Mouse (Mus musculus): ENCODE results near the gene Lamb1. TPM values are rescaled to one million over a fixed set of nuclear protein-coding genes. Genes with fewer than 3 reads are reported as not detected.

The Lamb1 gene
- total and polyA plus RNA-seq, 3 experiments: under 0.01 TPM; not detected in 2

GRCm38 (mm10) chr12:31289046-31289445 lies 24.0 kb downstream of the Lamb1 start:
- dilution Hi-C loops (cut with MboI; ENCODE audit: extremely low pct_ligation_motif_present, extremely low pct_unique_long_range_greater_than_20kb, low sequenced_read_pairs) (no loop called here), in situ Hi-C loops (cut with MboI; ENCODE audit: low pct_ligation_motif_present, low pct_unique_long_range_greater_than_20kb, low sequenced_read_pairs) (no loop called here)
- no peak overlapping the region for H3K4me2 ChIP-seq (ENCODE audit: insufficient read depth, low read depth, poor library complexity, severe bottlenecking)
- H3K9me3 ChIP-seq (replicated peaks; ENCODE audit: low read length): no peaks in the 10 kb centered on the region
- TF ChIP-seq NELFE (IDR thresholded peaks at IDR 0.05; ENCODE audit: low read depth, low read length) (no peak), ELF1 (IDR thresholded peaks at IDR 0.05; ENCODE audit: low read depth, low read length) (no peak), ETS1 (conservative IDR thresholded peaks at IDR 0.05; ENCODE audit: low read depth, low read length) (no peak), ZKSCAN1 (IDR thresholded peaks at IDR 0.05; ENCODE audit: borderline replicate concordance, low read depth, low read length) (no peak), USF2 (conservative IDR thresholded peaks at IDR 0.05; ENCODE audit: low read depth, low read length) (no peak), USF1 (IDR thresholded peaks at IDR 0.05; ENCODE audit: low read depth, low read length) (no peak), IRF4 (IDR thresholded peaks at IDR 0.05; ENCODE audit: low read depth, low read length) (no peak), EP300 (IDR thresholded peaks at IDR 0.05; ENCODE audit: low read length) (no peak), RCOR1 (conservative IDR thresholded peaks at IDR 0.05; ENCODE audit: low read depth, low read length) (no peak), NRF1 (IDR thresholded peaks at IDR 0.05; ENCODE audit: low read depth, low read length) (no peak), ZMIZ1 (IDR thresholded peaks at IDR 0.05; ENCODE audit: low read depth, low read length) (no peak), BHLHE40 (IDR thresholded peaks at IDR 0.05; ENCODE audit: low read depth, low read length) (no peak), HCFC1 (IDR thresholded peaks at IDR 0.05; ENCODE audit: low read depth, low read length) (no peak), GABPA (IDR thresholded peaks at IDR 0.05; ENCODE audit: insufficient replicate concordance, low read depth, low read length) (no peak), MAZ (IDR thresholded peaks at IDR 0.05; ENCODE audit: low read depth, low read length) (no peak), E2F4 (IDR thresholded peaks at IDR 0.05; ENCODE audit: insufficient replicate concordance, low read depth, low read length) (no peak), SMC3 (IDR thresholded peaks at IDR 0.05; ENCODE audit: low read depth, low read length) (no peak), MAX (IDR thresholded peaks at IDR 0.05; ENCODE audit: low read length) (no peak)
- no peak overlapping the region for H3K27ac ChIP-seq (ENCODE audit: insufficient read depth, low read depth)
- H3K36me3 ChIP-seq (replicated peaks in 1 of 2; ENCODE audit: control insufficient read depth in 1 of 2, insufficient read depth in 1 of 2, low read length in 1 of 2): no peaks in the 10 kb centered on the region
- peaks cover 0 to 3% of the 10 kb centered on the region in 2 experiments; a peak in 1 of 4 replicates for H3K4me1 ChIP-seq (ENCODE audit: control insufficient read depth in 1 of 2, insufficient read depth in 2 of 2)
- DNase-seq (ENCODE audit: extremely low read depth): no peak
- no peaks in the 10 kb centered on the region for H3K79me2 ChIP-seq (replicated peaks; ENCODE audit: control insufficient read depth, extremely low read depth, insufficient read depth, poor library complexity, severe bottlenecking)
- no peak overlapping the region for H3K4me3 ChIP-seq (replicated peaks in 1 of 3; ENCODE audit: low read depth in 2 of 3, low read length in 2 of 3, poor library complexity in 1 of 3)
- H3K27me3 ChIP-seq (replicated peaks): no peaks in the 10 kb centered on the region
- H3K9ac ChIP-seq (ENCODE audit: insufficient read depth, low read depth): no peak overlapping the region

- H3K9me3 ChIP-seq (replicated peaks; ENCODE audit: low read length): no peaks in the 10 kb centered on the region
- H3K79me2 ChIP-seq (replicated peaks; ENCODE audit: control insufficient read depth, extremely low read depth, insufficient read depth, poor library complexity, severe bottlenecking): no peaks in the 10 kb centered on the region
- no peaks in the 10 kb centered on the region for H3K36me3 ChIP-seq (replicated peaks in 1 of 2; ENCODE audit: control insufficient read depth in 1 of 2, insufficient read depth in 1 of 2, low read length in 1 of 2)
- H3K27ac ChIP-seq (ENCODE audit: insufficient read depth, low read depth): no peak overlapping the region
- H3K4me2 ChIP-seq (ENCODE audit: insufficient read depth, low read depth, poor library complexity, severe bottlenecking): no peak overlapping the region
- peaks cover 0 to 3% of the 10 kb centered on the region in 2 experiments; a peak in 1 of 4 replicates for H3K4me1 ChIP-seq (ENCODE audit: control insufficient read depth in 1 of 2, insufficient read depth in 2 of 2)
- H3K9ac ChIP-seq (ENCODE audit: insufficient read depth, low read depth): 0 out of 2 replicates have a peak overlapping the region, but pooled peaks have one; percentile 16
- TF ChIP-seq IRF4 (IDR thresholded peaks at IDR 0.05; ENCODE audit: low read depth, low read length): no peak
- no peak for TF ChIP-seq MYC (IDR thresholded peaks at IDR 0.05; ENCODE audit: low read depth, low read length)
- no peak for TF ChIP-seq SIN3A (IDR thresholded peaks at IDR 0.05; ENCODE audit: low read length)
- TF ChIP-seq CHD1 (IDR thresholded peaks at IDR 0.05; ENCODE audit: low read depth, low read length): no peak
- TF ChIP-seq MAX (IDR thresholded peaks at IDR 0.05; ENCODE audit: low read length): no peak
- no peak for TF ChIP-seq TBP (conservative IDR thresholded peaks at IDR 0.05; ENCODE audit: low read depth, low read length)
- TF ChIP-seq GABPA (IDR thresholded peaks at IDR 0.05; ENCODE audit: insufficient replicate concordance, low read depth, low read length): no peak
- TF ChIP-seq MEF2A (IDR thresholded peaks at IDR 0.05; ENCODE audit: borderline replicate concordance, low read depth, low read length): no peak
- DNase-seq (ENCODE audit: extremely low read depth): no peak
- dilution Hi-C loops (cut with MboI; ENCODE audit: extremely low pct_ligation_motif_present, extremely low pct_unique_long_range_greater_than_20kb, low sequenced_read_pairs): no loop called here
- no peak overlapping the region for H3K4me3 ChIP-seq (replicated peaks in 1 of 3; ENCODE audit: low read depth in 2 of 3, low read length in 2 of 3, poor library complexity in 1 of 3)
- in situ Hi-C loops (cut with MboI; ENCODE audit: low pct_ligation_motif_present, low pct_unique_long_range_greater_than_20kb, low sequenced_read_pairs): no loop called here
- H3K27me3 ChIP-seq (replicated peaks): no peaks in the 10 kb centered on the region
These were observed 25.9 kb downstream of the Lamb1 start for GRCm38 (mm10) chr12:31290951-31291350.
